Comparison of ENCODE assay signal across 36 mouse cellular contexts in genomic region chr6:122411281-122411680, GRCm38 (mm10).
"Had no signal": no experiment of that assay in that cellular context is flagged by ENCODE, and none has a peak within 500 bp of the region (broad histone marks: within the 10 kb centered on the region; RNA-seq: fewer than 3 reads in every experiment).

No protein-coding gene starts in this region.

- H3K4me1 ChIP-seq: heart, embryonic 12.5 days; heart, embryonic 13.5 days; heart, embryonic 15.5 days; hindbrain, embryonic 10.5 days; hindbrain, embryonic 12.5 days; hindbrain, embryonic 15.5 days; intestine, embryonic 15.5 days; kidney, embryonic 15.5 days had no signal

- H3K27me3 ChIP-seq: heart, embryonic 12.5 days; heart, embryonic 13.5 days; heart, embryonic 15.5 days; hindbrain, embryonic 12.5 days; hindbrain, embryonic 13.5 days; hindbrain, embryonic 15.5 days; intestine, embryonic 15.5 days; kidney, embryonic 15.5 days had no signal

- H3K4me3 ChIP-seq: heart, adult 2 months; heart, embryonic 12.5 days; heart, embryonic 13.5 days; heart, embryonic 15.5 days; hindbrain, embryonic 10.5 days; hindbrain, embryonic 12.5 days; hindbrain, embryonic 13.5 days; hindbrain, embryonic 15.5 days; intestine, embryonic 15.5 days; kidney, embryonic 15.5 days; layer of hippocampus, adult 2 months had no signal

- DNase-seq: heart, adult 18-20 months; heart, adult 2 months; heart, postnatal 10 days; heart, postnatal 14 days; heart, postnatal 36 days; heart, postnatal 4 days; kidney, adult 11 months; kidney, adult 18-20 months; kidney, adult 2 months; kidney, adult 8-10 months; kidney, adult 9 months; kidney, postnatal 10 days; kidney, postnatal 14 days; kidney, postnatal 25 days; kidney, postnatal 36 days; kidney, postnatal 4 days; layer of hippocampus, adult 9-11 months; layer of hippocampus, postnatal 36 days had no signal

- ATAC-seq: hindbrain, embryonic 16.5 days; hindbrain, postnatal 0 days; inflammation-experienced regulatory T-cells, adult 6 months; intestine, embryonic 15.5 days; intestine, embryonic 16.5 days; intestine, postnatal 0 days had no signal

- H3K9me3 ChIP-seq: heart, embryonic 12.5 days; heart, embryonic 13.5 days; heart, embryonic 15.5 days; hindbrain, embryonic 10.5 days; hindbrain, embryonic 12.5 days; hindbrain, embryonic 13.5 days; hindbrain, embryonic 15.5 days; intestine, embryonic 15.5 days; kidney, embryonic 15.5 days had no signal

- H3K27ac ChIP-seq: heart, adult 2 months; heart, embryonic 13.5 days; heart, embryonic 15.5 days; hindbrain, embryonic 10.5 days; hindbrain, embryonic 12.5 days; hindbrain, embryonic 13.5 days; hindbrain, embryonic 14.5 days; hindbrain, embryonic 15.5 days; hindbrain, postnatal 0 days; intestine, embryonic 15.5 days; kidney, embryonic 15.5 days; kidney, postnatal 0 days; layer of hippocampus, adult 2 months had no signal

- H3K4me2 ChIP-seq: heart, embryonic 11.5 days; heart, embryonic 12.5 days; heart, embryonic 13.5 days; heart, embryonic 15.5 days; hindbrain, embryonic 12.5 days; hindbrain, embryonic 13.5 days; hindbrain, embryonic 14.5 days; hindbrain, embryonic 15.5 days; intestine, embryonic 15.5 days; kidney, embryonic 15.5 days had no signal

- H3K9ac ChIP-seq: heart, embryonic 12.5 days; heart, embryonic 13.5 days; heart, embryonic 15.5 days; hindbrain, embryonic 12.5 days; hindbrain, embryonic 13.5 days; hindbrain, embryonic 14.5 days; hindbrain, embryonic 15.5 days; intestine, embryonic 15.5 days; kidney, embryonic 15.5 days had no signal

- H3K36me3 ChIP-seq: heart, embryonic 12.5 days; heart, embryonic 13.5 days; heart, embryonic 15.5 days; hindbrain, embryonic 10.5 days; hindbrain, embryonic 12.5 days; hindbrain, embryonic 13.5 days; hindbrain, embryonic 15.5 days; intestine, embryonic 15.5 days; kidney, embryonic 15.5 days had no signal
